Mouse (Mus musculus) megakaryocyte, adult 5-6 weeks (primary cell): ENCODE measurements at regions not wholly inside any gene's neighbourhood (a gene's known extent, or its start where the extent isn't known, plus 50 kb on each side); places are given as distances from the start of the nearest gene placed in this dataset.

Source experiments
- ATAC-seq: 2 replicates; pipeline ENCODE4 v1.8.0; 2016; ENCODE audit warnings: mild to moderate bottlenecking, inconsistent platforms; ENCODE audit not compliant: poor library complexity, severe bottlenecking

GRCm38 (mm10) chr3:141051685-141052084 is 160.5 kb downstream of the Pdha2 start:
- ATAC-seq, result no peak

GRCm38 (mm10) chr3:141014262-141014547 is 197.9 kb downstream of the Pdha2 start:
- no peak for ATAC-seq

DNA sequence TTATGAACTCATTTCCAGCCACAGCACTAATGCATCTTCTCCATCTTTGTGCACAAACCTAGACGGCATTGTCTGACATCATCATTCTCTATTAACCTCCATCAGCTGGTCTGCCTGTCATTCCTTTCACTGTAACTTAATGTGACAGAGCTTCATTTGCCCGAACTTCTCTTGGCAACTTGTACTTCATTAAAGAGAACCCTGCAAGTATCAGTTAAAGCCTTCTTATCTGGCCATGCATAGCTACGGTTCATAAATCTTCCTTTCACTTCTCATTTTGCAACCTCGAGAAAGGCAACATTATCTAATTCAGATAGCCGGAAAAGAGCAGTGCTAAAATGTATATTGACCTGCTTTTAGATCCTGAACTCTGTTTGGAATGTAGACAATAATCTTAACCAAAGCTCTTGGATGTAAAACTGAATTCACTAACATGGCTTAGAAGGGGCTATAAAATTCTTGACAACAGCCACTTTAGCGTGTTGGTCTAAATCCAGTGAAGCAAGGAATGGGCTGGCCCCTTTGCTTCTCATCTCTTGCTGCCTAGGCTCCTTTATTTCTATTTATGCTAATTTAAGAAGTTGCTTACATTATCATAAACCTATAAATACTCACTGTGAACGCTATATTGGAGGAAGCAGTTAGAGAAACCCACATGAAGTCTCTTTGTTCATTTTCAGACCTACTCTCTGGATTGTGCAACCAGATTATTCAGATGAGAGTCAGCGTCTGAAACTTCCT is 198.5 kb downstream of the Pdha2 start:
- peak; percentile 58 for ATAC-seq

DNA sequence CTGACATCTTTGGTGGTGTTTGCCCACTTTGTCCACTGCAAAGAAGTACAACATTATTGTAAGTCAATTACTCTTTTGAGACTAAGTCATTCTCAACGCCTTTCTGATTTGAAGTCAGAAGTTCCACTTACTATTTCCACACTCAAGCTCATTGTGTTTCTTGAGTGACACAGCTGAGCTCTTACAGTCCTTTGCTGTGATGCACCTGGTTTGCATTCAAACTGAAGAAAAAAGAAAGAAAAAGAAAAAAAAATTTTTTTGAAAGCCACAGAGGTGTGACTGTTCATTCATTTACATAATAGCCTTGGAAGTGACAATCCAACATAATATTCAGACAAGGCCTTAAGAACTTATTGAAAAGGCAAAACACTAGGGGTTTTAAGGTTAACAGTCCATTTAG is 199.2 kb downstream of the Pdha2 start:
- ATAC-seq, result no peak

DNA sequence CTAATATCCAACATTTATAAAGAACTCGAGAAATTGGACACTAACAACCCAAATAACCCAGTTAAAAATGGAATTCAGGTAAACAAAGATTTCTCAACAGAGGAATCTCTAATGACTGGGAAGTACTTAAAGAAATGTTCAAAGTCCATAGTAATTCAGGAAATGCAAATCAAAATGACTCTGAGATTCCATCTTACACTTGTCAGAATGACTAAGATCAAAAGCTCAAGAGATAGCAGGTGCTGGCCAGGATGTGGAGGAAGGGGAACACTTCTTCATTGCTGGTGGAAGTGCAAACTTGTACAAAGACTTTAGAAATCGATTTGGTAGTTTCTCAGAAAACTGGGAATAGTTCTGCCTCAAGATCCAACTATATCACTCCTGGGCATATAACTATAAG is 203.4 kb downstream of the Pdha2 start:
- no peak for ATAC-seq

DNA sequence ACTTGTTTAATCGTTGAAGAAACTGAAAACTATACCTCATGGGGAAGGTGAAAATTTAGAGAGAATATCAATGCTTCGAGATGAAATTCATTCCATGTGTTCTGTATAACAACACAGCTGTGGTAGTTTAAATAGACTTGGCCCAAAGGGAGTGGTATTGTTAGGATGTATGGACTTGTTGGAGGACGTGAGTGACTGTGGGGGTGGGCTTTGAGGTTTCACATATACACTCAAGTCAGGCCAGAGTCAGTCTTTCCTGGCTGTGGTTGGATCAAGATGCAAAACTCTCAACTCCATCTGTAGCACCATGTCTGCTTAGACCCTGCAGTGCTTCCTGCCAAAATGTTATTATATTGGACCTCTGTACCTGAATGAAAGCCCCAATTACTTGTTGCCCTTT is 206.3 kb downstream of the Pdha2 start:
- no peak for ATAC-seq

DNA sequence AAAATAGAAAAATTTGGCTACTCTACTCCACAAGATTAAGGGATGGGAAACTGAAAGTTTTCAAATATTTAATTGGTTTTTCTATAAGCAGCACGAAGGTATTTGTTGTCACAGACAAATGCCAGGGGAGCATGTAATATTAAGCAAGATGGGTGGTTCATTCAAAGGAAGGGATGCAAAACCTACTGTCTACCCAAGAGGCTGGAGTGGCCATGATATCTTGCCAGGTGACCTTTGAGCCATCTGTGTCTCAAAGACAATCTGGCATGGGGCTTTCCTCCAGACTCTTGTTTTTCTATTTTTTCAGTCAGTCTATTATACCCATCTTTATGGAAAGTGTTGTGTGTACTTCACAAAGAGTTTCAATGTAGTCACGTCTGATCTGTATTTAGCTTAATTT is 208.6 kb downstream of the Pdha2 start:
- ATAC-seq, result no peak

- no peak for ATAC-seq
Measured at GRCm38 (mm10) chr3:140988247-140988646, 223.9 kb downstream of the Pdha2 start.

DNA sequence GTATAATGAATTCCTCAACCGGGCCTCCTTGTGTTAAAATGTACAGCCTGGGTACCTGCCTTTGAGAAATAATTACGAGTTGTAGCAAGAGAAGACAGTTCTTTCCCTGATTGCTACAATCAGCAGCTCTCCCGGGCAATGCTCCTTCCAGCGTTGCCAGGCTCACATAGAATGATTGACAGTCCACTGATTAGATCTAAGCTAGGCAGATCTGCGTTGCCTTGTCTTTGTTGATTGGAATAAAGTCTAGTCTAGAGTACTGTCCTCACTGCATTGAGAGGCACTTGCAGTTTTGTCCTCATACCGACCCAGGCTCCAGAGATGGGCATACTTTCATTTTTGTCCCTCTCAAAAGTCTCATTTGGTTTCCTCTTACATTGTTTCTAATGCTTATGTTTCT is 238.6 kb downstream of the Pdha2 start:
- ATAC-seq, result no peak

- no peak for ATAC-seq
Measured at GRCm38 (mm10) chr3:140969892-140970880, 242.0 kb downstream of the Pdha2 start.

DNA sequence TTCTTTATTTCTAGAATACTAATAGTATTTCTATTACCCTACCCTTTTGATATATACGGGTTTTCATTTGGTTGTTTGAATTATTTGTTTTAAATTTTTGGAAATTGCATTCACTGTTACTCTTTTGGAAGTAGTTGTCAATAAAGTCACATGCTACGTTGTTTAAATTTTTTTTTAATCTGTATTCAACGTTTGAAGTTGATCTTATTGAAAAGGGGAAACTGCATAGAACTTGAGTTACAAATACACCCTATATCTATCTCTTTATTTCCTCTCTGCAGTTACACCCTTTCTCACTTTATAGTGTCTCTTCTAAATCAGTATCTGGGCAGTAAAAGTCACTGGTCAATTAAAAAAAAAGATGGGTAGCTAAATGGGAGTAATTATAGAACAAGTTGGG is 243.6 kb downstream of the Pdha2 start:
- no peak for ATAC-seq

DNA sequence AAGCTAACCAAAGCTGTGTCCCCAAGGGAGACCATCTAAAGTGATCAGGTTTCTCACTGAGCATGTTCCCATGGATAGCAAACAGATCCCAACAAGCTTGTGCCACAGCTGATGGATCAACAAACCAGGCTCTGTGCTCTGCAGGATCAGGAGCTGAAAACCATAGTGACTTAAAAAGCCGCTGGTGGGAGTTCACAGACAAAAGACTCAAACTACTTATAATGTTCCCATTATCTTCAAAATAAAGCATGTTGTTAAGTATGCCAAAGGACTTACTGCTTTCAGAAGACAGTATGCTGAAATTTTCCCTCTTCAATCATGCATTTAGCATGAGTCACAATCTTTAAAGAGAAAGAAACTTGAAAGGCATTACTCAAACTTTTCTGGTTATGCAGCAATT is 254.5 kb downstream of the Pdha2 start:
- ATAC-seq, result no peak

- no peak for ATAC-seq
Measured at GRCm38 (mm10) chr3:140952111-140952800, 259.9 kb downstream of the Pdha2 start.

- no peak for ATAC-seq
Measured at GRCm38 (mm10) chr3:140951024-140951423, 261.1 kb downstream of the Pdha2 start.

GRCm38 (mm10) chr3:140949880-140950662 is 262.1 kb downstream of the Pdha2 start:
- peak; percentile 57 for ATAC-seq

GRCm38 (mm10) chr3:140942450-140942849 is 269.7 kb downstream of the Pdha2 start:
- no peak for ATAC-seq

DNA sequence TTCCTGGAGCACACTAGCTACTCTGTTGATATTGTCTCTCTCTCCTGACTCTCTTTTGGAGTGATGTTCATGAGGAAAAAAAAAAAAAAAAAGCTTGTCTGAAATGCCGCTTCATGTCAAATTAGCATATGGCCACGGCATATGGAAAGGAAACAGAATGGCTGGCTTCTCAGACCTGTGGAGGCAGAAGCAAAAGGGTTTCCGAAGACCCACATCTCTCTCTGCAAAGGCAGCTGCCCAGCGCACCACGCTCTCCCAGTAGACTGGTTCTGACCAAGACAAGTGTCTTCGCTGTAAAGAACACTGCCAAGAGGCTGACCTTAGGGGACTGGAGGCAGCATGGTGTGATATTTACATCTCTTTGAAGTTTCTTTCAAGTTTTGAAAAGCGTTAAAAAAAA is 270.3 kb downstream of the Pdha2 start:
- no peak for ATAC-seq

- ATAC-seq, result no peak
Measured at GRCm38 (mm10) chr3:140941316-140941715, 270.8 kb downstream of the Pdha2 start.

DNA sequence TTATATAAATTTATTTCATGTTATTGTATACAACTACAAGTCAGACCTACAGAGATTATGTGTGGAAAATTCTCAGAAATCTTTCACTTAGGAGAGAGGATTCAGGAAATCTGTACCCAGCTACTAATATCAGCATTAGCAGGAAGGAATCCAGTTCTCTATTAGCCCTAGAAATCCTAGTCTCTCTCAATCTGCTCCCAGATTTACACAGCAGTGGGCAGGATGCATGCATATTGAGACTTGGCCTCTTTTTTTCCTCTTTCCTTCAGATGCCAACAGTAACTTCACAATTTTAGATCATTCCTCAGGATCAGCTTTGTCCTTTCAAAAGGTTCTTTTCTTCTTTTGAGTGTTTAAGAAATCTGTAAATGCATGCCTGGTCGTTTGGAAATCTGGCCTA is 279.0 kb downstream of the Pdha2 start:
- no peak for ATAC-seq

- ATAC-seq, result no peak
Measured at GRCm38 (mm10) chr3:140926689-140927088, 285.5 kb downstream of the Pdha2 start.
